Mouse (Mus musculus): ENCODE results near the gene Atf7ip.

DNA sequence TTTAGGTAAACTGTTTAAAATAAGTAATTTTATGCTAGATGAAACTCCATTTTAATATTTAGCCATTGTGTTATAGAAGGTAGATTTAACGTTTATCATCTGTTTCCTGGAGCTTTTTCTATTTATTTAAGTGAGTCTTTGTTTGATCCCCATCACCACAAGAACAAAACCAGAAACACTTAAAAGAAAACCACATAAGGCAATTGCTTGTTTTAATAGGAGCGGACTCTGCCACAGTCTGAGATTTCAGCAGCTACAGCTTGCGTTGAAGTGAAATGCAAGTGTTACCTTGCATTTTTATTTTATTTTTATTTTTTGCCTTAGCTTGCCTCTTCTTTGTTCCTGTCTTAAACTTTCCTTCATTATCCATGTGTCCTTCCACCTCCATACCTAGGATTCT, 43.6 kb downstream of the Atf7ip start:
- TF ChIP-seq CTCF (IDR thresholded peaks at IDR 0.05; ENCODE audit: control insufficient read depth, insufficient read depth, low read length) (no peak), POLR2A (IDR thresholded peaks at IDR 0.05; ENCODE audit: borderline replicate concordance, control insufficient read depth, low read depth, low read length) (no peak)
